Mouse (Mus musculus): ENCODE measurements around the gene Hnrnpl. TPM values are rescaled to one million over a fixed set of nuclear protein-coding genes. Genes with fewer than 3 reads are reported as not detected.
A peak's percentile ranks its signal among the peaks of the same experiment; 100 is the strongest.

Hnrnpl gene
- polyA plus RNA-seq, 1 experiment from 2014 or later = 69.0 TPM

DNA sequence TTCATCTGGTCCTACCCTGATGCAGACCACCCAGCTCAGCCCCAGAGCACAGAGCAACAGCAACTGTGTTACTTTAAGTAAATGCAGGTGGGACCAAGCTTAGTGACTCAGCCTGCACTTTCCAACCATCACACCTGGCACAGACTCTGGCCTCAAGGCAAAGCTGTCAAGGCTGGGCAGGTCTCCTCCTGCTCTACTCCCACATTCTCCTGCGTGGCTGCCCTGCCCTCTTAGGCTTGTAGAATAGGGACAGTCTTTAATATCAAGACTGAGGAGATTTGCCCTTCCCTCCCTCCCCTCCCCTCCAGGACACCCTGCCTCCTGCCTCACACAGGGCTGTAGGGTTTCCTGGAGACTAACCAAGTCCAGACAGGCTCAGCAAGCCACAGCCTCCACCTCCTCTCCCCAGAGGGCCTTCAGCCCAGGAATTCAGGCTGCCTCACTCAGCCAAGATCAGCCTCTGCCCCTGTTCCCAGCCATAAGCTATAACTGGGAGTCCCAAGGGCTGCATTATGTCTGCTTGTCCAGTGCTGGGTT, 41.4 kb downstream of the Hnrnpl start:
- no peaks in the 10 kb centered on the region for H3K9me3 ChIP-seq (replicated peaks; ENCODE audit: control insufficient read depth, low read length)
- no peak overlapping the region for H3K4me3 ChIP-seq (ENCODE audit: low read depth, low read length)
- no peaks in the 10 kb centered on the region for H3K27me3 ChIP-seq (ENCODE audit: control insufficient read depth, insufficient read depth, low read depth, low read length)
- WGBS (ENCODE audit: insufficient replicate concordance) = 15% methylated on average over 1 of the region's 1 CpGs
- no peak overlapping the region for H3K4me2 ChIP-seq (ENCODE audit: low read depth, low read length)
- H3K27ac ChIP-seq (ENCODE audit: low read length) = no peak overlapping the region
- no peak overlapping the region for H3K9ac ChIP-seq (ENCODE audit: low read depth, low read length)
- no peaks in the 10 kb centered on the region for H3K4me1 ChIP-seq (ENCODE audit: control insufficient read depth, low read depth, low read length)
- ATAC-seq (ENCODE audit: low read depth) = no peak
- H3K36me3 ChIP-seq (ENCODE audit: control insufficient read depth, insufficient read depth) = no peaks in the 10 kb centered on the region

DNA sequence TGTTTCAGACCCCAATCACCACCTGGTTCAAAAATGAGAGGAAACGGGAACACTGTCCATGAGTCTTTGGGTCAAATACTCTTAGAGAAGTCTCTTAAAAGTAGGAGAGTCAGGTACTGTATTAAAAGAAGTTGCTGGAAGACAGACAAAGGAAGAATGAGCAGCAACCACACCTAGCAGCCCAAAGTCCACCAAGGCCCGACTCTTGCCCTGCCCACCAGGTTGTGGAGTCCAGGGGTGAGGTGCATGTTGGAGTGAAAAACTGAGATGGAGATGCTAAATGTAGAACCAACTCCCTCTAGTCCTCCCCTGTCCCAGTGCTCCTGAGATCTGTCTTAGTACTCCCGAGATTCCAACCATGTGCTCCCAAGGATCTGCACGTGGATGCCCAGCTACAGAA, 42.3 kb downstream of the Hnrnpl start:
- H3K9ac ChIP-seq (ENCODE audit: low read depth, low read length) = no peak overlapping the region
- no peak overlapping the region for H3K4me3 ChIP-seq (ENCODE audit: low read depth, low read length)
- H3K9me3 ChIP-seq (replicated peaks; ENCODE audit: control insufficient read depth, low read length) = no peaks in the 10 kb centered on the region
- H3K4me2 ChIP-seq (ENCODE audit: low read depth, low read length) = no peak overlapping the region
- no peak for ATAC-seq (ENCODE audit: low read depth)
- H3K36me3 ChIP-seq (ENCODE audit: control insufficient read depth, insufficient read depth) = no peaks in the 10 kb centered on the region
- WGBS (ENCODE audit: insufficient replicate concordance) = 52% methylated on average over 4 of the region's 4 CpGs
- no peak overlapping the region for H3K27ac ChIP-seq (ENCODE audit: low read length)
- no peaks in the 10 kb centered on the region for H3K27me3 ChIP-seq (ENCODE audit: control insufficient read depth, insufficient read depth, low read depth, low read length)
- H3K4me1 ChIP-seq (ENCODE audit: control insufficient read depth, low read depth, low read length) = no peaks in the 10 kb centered on the region

DNA sequence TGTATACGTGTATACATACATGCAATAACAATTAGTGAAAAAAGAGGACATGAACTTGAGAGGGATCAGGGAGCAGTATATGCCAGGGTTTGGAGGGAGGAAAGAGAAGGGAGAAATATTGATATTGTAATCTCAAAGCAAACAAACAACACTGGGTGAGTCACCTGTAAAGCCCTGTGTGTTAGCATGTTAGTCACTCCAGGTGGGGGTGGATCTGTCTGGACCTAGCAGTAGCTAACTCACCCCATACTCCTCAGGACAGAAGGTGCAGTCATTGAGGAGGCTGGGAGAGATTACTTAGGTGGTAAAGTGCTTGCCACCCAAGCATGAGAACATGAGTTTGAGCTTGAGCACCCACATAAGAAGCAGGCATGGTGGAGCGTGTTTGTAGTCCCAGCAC, 51.6 kb downstream of the Hnrnpl start:
- Histone ChIP-seq H3K4me3 (ENCODE audit: low read depth, low read length) (no peak overlapping the region), H3K9ac (ENCODE audit: low read depth, low read length) (no peak overlapping the region), H3K27ac (ENCODE audit: low read length) (no peak overlapping the region), H3K9me3 (replicated peaks; ENCODE audit: control insufficient read depth, low read length) (0 out of 2 replicates have a peak, but pooled peaks cover 2% of the 10 kb centered on the region), H3K27me3 (ENCODE audit: control insufficient read depth, insufficient read depth, low read depth, low read length) (no peaks in the 10 kb centered on the region), H3K36me3 (ENCODE audit: control insufficient read depth, insufficient read depth) (no peaks in the 10 kb centered on the region), H3K4me1 (ENCODE audit: control insufficient read depth, low read depth, low read length) (no peaks in the 10 kb centered on the region), H3K4me2 (ENCODE audit: low read depth, low read length) (no peak overlapping the region)
- ATAC-seq (ENCODE audit: low read depth) = no peak
- 80% methylated on average over 2 of the region's 2 CpGs for WGBS (ENCODE audit: insufficient replicate concordance)

DNA sequence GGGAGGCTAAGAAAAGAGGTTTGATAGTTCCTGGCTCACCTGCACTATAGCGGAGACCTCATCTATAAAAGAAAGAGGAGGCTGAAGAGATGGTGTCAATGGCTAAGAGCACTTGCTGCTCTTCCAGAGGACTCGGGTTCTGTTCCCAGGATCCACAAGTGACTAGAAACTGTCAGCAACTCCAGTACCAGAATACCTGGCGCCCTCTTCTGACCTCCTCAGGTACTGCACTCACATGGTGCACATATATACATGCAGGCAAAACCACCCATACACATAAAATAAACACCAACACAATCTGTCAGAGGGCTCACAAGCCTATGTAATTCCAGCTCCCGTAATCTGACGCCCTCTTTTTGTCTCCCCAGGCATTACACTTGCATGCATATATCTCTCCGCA, 52.6 kb downstream of the Hnrnpl start:
- ATAC-seq (ENCODE audit: low read depth) = no peak
- Histone ChIP-seq H3K4me2 (ENCODE audit: low read depth, low read length) (no peak overlapping the region), H3K4me1 (ENCODE audit: control insufficient read depth, low read depth, low read length) (peaks cover 4% of the 10 kb centered on the region), H3K36me3 (ENCODE audit: control insufficient read depth, insufficient read depth) (no peaks in the 10 kb centered on the region), H3K27me3 (ENCODE audit: control insufficient read depth, insufficient read depth, low read depth, low read length) (no peaks in the 10 kb centered on the region), H3K27ac (ENCODE audit: low read length) (no peak overlapping the region), H3K9ac (ENCODE audit: low read depth, low read length) (no peak overlapping the region), H3K4me3 (ENCODE audit: low read depth, low read length) (no peak overlapping the region), H3K9me3 (replicated peaks; ENCODE audit: control insufficient read depth, low read length) (0 out of 2 replicates have a peak, but pooled peaks cover 2% of the 10 kb centered on the region)
- 75% methylated on average over 6 of the region's 6 CpGs for WGBS (ENCODE audit: insufficient replicate concordance)

DNA sequence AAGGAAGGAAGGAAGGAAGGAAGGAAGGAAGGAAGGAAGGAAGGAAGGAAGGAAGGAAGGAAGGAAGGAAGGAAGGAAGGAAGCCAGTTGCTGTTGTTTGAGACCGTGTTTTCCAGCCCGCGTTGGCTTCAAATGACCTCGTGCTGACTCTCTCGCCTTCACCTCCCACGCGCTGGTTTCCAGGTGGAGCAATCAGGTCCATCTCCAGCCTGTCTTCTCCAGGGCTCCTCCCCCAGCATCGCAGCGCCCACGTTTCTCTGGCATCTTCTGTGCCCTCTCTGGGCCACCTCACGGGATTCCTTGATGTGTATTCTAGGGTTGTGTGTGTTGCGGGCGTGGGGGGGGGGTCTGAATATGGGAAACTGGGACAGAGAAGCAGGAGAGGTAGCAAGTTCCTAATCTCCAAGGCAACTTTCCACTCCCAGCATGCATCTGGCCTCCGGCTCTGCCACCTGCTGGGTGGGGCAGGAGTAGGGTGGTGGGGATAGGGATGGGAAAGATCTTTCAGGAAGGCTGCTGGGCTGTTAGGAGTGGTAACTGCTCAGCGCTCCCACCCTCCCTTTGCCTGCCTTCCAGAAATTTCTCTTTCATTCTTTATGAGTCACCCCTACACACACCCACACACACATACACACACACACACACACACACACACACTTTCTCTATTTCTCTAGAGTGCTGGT, 54.6 kb downstream of the Hnrnpl start:
- Histone ChIP-seq H3K4me3 (ENCODE audit: low read depth, low read length) (no peak overlapping the region), H3K4me1 (ENCODE audit: control insufficient read depth, low read depth, low read length) (peaks cover 13% of the 10 kb centered on the region), H3K27ac (ENCODE audit: low read length) (no peak overlapping the region), H3K27me3 (ENCODE audit: control insufficient read depth, insufficient read depth, low read depth, low read length) (no peaks in the 10 kb centered on the region), H3K9ac (ENCODE audit: low read depth, low read length) (no peak overlapping the region), H3K9me3 (replicated peaks; ENCODE audit: control insufficient read depth, low read length) (0 out of 2 replicates have a peak, but pooled peaks cover 2% of the 10 kb centered on the region), H3K36me3 (ENCODE audit: control insufficient read depth, insufficient read depth) (no peaks in the 10 kb centered on the region), H3K4me2 (ENCODE audit: low read depth, low read length) (no peak overlapping the region)
- no peak for ATAC-seq (ENCODE audit: low read depth)
- 73% methylated on average over 15 of the region's 15 CpGs for WGBS (ENCODE audit: insufficient replicate concordance)

DNA sequence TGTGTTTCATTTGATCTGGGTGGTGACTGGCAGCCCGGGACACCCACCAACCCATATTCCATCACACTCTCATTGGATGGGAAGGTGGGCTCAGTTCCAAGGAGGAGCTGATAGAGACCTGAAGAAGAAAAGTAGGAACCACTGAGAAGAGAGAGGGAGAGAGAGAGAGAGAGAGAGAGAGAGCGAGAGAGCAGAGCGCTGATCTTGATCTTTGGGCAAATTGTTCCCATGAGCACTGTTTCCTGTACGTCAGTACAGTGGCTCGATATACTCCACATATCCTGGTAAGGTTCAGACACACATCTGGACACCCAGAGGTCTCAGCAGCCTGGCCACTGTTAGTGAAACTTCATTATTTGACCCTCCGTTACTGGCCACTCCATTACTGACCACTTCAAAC, 55.2 kb downstream of the Hnrnpl start, which contains the start of gene Lgals7:
Gene Lgals7, plus strand, starts transcription at position 314 of the 400 bp plus-strand sequence.
- no peak within 1 kb of the TSS for H3K9ac ChIP-seq (ENCODE audit: low read depth, low read length)
- no peak within 1 kb of the TSS for H3K27ac ChIP-seq (ENCODE audit: low read length)
- ATAC-seq (ENCODE audit: low read depth) = no peak
- 0 out of 2 replicates have a peak, but pooled peaks cover 2% of the 10 kb centered on the region for H3K9me3 ChIP-seq (replicated peaks; ENCODE audit: control insufficient read depth, low read length)
- H3K27me3 ChIP-seq (ENCODE audit: control insufficient read depth, insufficient read depth, low read depth, low read length) = no peaks in the 10 kb centered on the region
- no peak within 1 kb of the TSS for H3K4me2 ChIP-seq (ENCODE audit: low read depth, low read length)
- no peak within 1 kb of the TSS for H3K4me3 ChIP-seq (ENCODE audit: low read depth, low read length)
- WGBS (ENCODE audit: insufficient replicate concordance) = 57% methylated on average over 6 of the region's 6 CpGs
- H3K4me1 ChIP-seq (ENCODE audit: control insufficient read depth, low read depth, low read length) = peaks cover 13% of the 10 kb centered on the region
- H3K36me3 ChIP-seq (ENCODE audit: control insufficient read depth, insufficient read depth) = no peaks in the 10 kb centered on the region

DNA sequence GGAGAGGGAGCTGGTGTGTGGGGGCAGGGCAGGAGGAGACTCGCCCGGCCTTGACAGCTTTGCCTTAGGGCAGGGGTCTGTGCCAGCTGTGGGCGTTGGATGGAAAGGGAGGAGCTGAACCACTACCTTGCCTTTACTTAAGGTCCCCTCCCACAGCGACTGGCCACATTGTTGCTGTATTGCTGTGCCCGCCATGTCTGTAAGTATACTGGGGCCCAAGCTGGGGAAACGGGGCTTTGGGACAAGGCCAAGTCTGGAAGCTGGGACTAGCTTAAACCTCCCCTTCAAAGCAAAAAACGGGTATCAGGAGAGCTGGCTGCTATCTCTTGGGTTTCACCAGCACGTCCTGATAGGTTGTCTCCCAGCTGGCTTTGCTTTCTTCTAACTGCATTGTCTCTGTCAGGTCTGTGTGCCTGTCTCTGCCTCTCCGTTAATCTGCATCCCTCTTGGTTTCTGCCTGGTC, 56.0 kb downstream of the Hnrnpl start:
- no peak for ATAC-seq (ENCODE audit: low read depth)

DNA sequence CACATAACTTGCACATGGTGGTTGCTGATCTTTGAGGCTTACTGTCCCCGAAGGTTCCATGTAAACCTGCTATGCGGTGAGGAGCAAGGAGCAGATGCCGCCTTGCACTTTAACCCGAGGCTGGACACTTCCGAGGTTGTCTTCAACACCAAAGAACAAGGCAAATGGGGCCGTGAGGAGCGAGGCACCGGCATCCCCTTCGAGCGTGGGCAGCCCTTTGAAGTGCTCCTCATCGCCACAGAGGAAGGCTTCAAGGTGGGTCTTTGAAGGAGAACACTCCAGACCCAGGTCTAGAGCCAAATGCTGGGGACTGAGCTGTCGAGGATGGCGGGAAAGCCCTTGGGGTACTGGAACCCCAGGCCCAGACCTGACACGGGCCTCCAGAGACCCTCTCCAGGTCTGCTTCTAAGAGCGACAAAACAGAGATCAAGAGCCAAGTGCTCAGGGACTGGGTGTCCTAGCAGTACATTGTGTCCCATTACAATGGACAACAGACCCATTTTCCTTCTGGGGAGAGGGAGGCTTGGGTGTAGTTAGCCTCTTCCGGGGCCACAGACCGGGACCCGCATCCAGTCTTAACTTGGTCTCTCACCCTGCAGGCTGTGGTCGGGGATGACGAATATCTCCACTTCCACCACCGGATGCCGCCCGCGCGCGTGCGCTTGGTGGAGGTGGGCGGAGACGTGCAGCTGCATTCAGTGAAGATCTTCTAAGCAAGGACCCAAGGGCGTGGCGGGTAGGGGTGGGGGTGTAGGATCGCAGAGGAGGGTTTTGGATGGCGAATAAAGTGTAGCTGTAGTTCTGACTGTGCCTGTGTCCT, 57.4 kb downstream of the Hnrnpl start:
- Histone ChIP-seq H3K36me3 (ENCODE audit: control insufficient read depth, insufficient read depth) (no peaks in the 10 kb centered on the region), H3K4me3 (ENCODE audit: low read depth, low read length) (peak overlapping the region; percentile 35), H3K9ac (ENCODE audit: low read depth, low read length) (peak overlapping the region; percentile 20; the same call in 1 of the 2 replicates), H3K4me2 (ENCODE audit: low read depth, low read length) (peak overlapping the region; percentile 67), H3K27ac (ENCODE audit: low read length) (no peak overlapping the region), H3K27me3 (ENCODE audit: control insufficient read depth, insufficient read depth, low read depth, low read length) (no peaks in the 10 kb centered on the region), H3K9me3 (replicated peaks; ENCODE audit: control insufficient read depth, low read length) (0 out of 2 replicates have a peak, but pooled peaks cover 2% of the 10 kb centered on the region), H3K4me1 (ENCODE audit: control insufficient read depth, low read depth, low read length) (peaks cover 13% of the 10 kb centered on the region)
- peak; percentile 70 for ATAC-seq (ENCODE audit: low read depth)
- 29% methylated on average over 33 of the region's 33 CpGs for WGBS (ENCODE audit: insufficient replicate concordance)

More for the DNA sequence above, 56.0 kb downstream of the Hnrnpl start:
- Histone ChIP-seq H3K9me3 (replicated peaks; ENCODE audit: control insufficient read depth, low read length) (0 out of 2 replicates have a peak, but pooled peaks cover 2% of the 10 kb centered on the region), H3K4me2 (ENCODE audit: low read depth, low read length) (no peak overlapping the region), H3K4me1 (ENCODE audit: control insufficient read depth, low read depth, low read length) (peaks cover 13% of the 10 kb centered on the region), H3K27ac (ENCODE audit: low read length) (no peak overlapping the region), H3K9ac (ENCODE audit: low read depth, low read length) (no peak overlapping the region), H3K4me3 (ENCODE audit: low read depth, low read length) (no peak overlapping the region), H3K36me3 (ENCODE audit: control insufficient read depth, insufficient read depth) (no peaks in the 10 kb centered on the region), H3K27me3 (ENCODE audit: control insufficient read depth, insufficient read depth, low read depth, low read length) (no peaks in the 10 kb centered on the region)
- 38% methylated on average over 9 of the region's 9 CpGs for WGBS (ENCODE audit: insufficient replicate concordance)
